Mouse (Mus musculus): Measurements from ENCODE around the gene Hoxb8. TPM values are rescaled to one million over a fixed set of nuclear protein-coding genes. Genes with fewer than 3 reads are reported as not detected.
A peak's percentile ranks its signal among the peaks of the same experiment; 100 is the strongest.

Hoxb8 gene
- polyA plus RNA-seq, 1 experiment from 2014 or later = 0.63 TPM

GRCm38 (mm10) chr11:96255111-96255995, 26.4 kb upstream of the Hoxb8 start:
- no peaks in the 10 kb centered on the region for H3K4me1 ChIP-seq (ENCODE audit: control insufficient read depth, insufficient read depth, low read length)
- H3K9ac ChIP-seq (replicated peaks; ENCODE audit: low read length) = no peak overlapping the region
- no peak for DNase-seq (ENCODE audit: low spot score)
- H3K4me3 ChIP-seq (ENCODE audit: low read depth, low read length) = no peak overlapping the region
- no peak overlapping the region for H3K27ac ChIP-seq (replicated peaks; ENCODE audit: low read depth, low read length)
- no peaks in the 10 kb centered on the region for H3K9me3 ChIP-seq (replicated peaks; ENCODE audit: control insufficient read depth, low read length)
- H3K4me2 ChIP-seq (ENCODE audit: low read depth, low read length) = no peak overlapping the region
- ATAC-seq (replicated peaks; ENCODE audit: insufficient number of reproducible peaks, low FRiP score, low TSS enrichment, low read depth) = no peak
- no peaks in the 10 kb centered on the region for H3K36me3 ChIP-seq (replicated peaks; ENCODE audit: control insufficient read depth, insufficient read depth, low read depth, low read length)
- H3K27me3 ChIP-seq (ENCODE audit: control insufficient read depth, insufficient read depth, low read length) = peaks cover 99% of the 10 kb centered on the region
- WGBS = 1% methylated on average over 39 of the region's 39 CpGs

- no peak for DNase-seq (ENCODE audit: low spot score)
Observed at GRCm38 (mm10) chr11:96255996-96256445, 25.7 kb upstream of the Hoxb8 start.

GRCm38 (mm10) chr11:96257141-96257540, 24.6 kb upstream of the Hoxb8 start:
- DNase-seq (ENCODE audit: low spot score) (no peak), ATAC-seq (replicated peaks; ENCODE audit: insufficient number of reproducible peaks, low FRiP score, low TSS enrichment, low read depth) (no peak)
- Histone ChIP-seq H3K27ac (replicated peaks; ENCODE audit: low read depth, low read length) (no peak overlapping the region), H3K9ac (replicated peaks; ENCODE audit: low read length) (no peak overlapping the region), H3K4me2 (ENCODE audit: low read depth, low read length) (no peak overlapping the region), H3K27me3 (ENCODE audit: control insufficient read depth, insufficient read depth, low read length) (peaks cover 100% of the 10 kb centered on the region), H3K9me3 (replicated peaks; ENCODE audit: control insufficient read depth, low read length) (no peaks in the 10 kb centered on the region), H3K36me3 (replicated peaks; ENCODE audit: control insufficient read depth, insufficient read depth, low read depth, low read length) (no peaks in the 10 kb centered on the region), H3K4me1 (ENCODE audit: control insufficient read depth, insufficient read depth, low read length) (no peaks in the 10 kb centered on the region), H3K4me3 (ENCODE audit: low read depth, low read length) (no peak overlapping the region)
- 24% methylated on average over 2 of the region's 2 CpGs for WGBS

More at GRCm38 (mm10) chr11:96255996-96256445, 25.7 kb upstream of the Hoxb8 start:
- Histone ChIP-seq H3K4me2 (ENCODE audit: low read depth, low read length) (no peak overlapping the region), H3K9me3 (replicated peaks; ENCODE audit: control insufficient read depth, low read length) (no peaks in the 10 kb centered on the region), H3K4me3 (ENCODE audit: low read depth, low read length) (no peak overlapping the region), H3K27ac (replicated peaks; ENCODE audit: low read depth, low read length) (no peak overlapping the region), H3K9ac (replicated peaks; ENCODE audit: low read length) (no peak overlapping the region), H3K4me1 (ENCODE audit: control insufficient read depth, insufficient read depth, low read length) (no peaks in the 10 kb centered on the region), H3K27me3 (ENCODE audit: control insufficient read depth, insufficient read depth, low read length) (peaks cover 99% of the 10 kb centered on the region), H3K36me3 (replicated peaks; ENCODE audit: control insufficient read depth, insufficient read depth, low read depth, low read length) (no peaks in the 10 kb centered on the region)
- ATAC-seq (replicated peaks; ENCODE audit: insufficient number of reproducible peaks, low FRiP score, low TSS enrichment, low read depth) = no peak
- WGBS = 4% methylated on average over 14 of the region's 14 CpGs

GRCm38 (mm10) chr11:96259038-96259437, 22.7 kb upstream of the Hoxb8 start:
- Histone ChIP-seq H3K4me2 (ENCODE audit: low read depth, low read length) (no peak overlapping the region), H3K4me3 (ENCODE audit: low read depth, low read length) (no peak overlapping the region), H3K36me3 (replicated peaks; ENCODE audit: control insufficient read depth, insufficient read depth, low read depth, low read length) (no peaks in the 10 kb centered on the region), H3K27me3 (ENCODE audit: control insufficient read depth, insufficient read depth, low read length) (peaks cover 100% of the 10 kb centered on the region), H3K9ac (replicated peaks; ENCODE audit: low read length) (no peak overlapping the region), H3K27ac (replicated peaks; ENCODE audit: low read depth, low read length) (no peak overlapping the region), H3K4me1 (ENCODE audit: control insufficient read depth, insufficient read depth, low read length) (no peaks in the 10 kb centered on the region), H3K9me3 (replicated peaks; ENCODE audit: control insufficient read depth, low read length) (no peaks in the 10 kb centered on the region)
- no peak for ATAC-seq (replicated peaks; ENCODE audit: insufficient number of reproducible peaks, low FRiP score, low TSS enrichment, low read depth)
- DNase-seq (ENCODE audit: low spot score) = no peak
- 4% methylated on average over 2 of the region's 2 CpGs for WGBS

GRCm38 (mm10) chr11:96259511-96259910, 22.2 kb upstream of the Hoxb8 start:
- DNase-seq (ENCODE audit: low spot score) (no peak), ATAC-seq (replicated peaks; ENCODE audit: insufficient number of reproducible peaks, low FRiP score, low TSS enrichment, low read depth) (no peak)
- WGBS = 6% methylated on average over 1 of the region's 1 CpGs
- H3K4me2 ChIP-seq (ENCODE audit: low read depth, low read length) = no peak overlapping the region
- H3K36me3 ChIP-seq (replicated peaks; ENCODE audit: control insufficient read depth, insufficient read depth, low read depth, low read length) = no peaks in the 10 kb centered on the region
- no peaks in the 10 kb centered on the region for H3K9me3 ChIP-seq (replicated peaks; ENCODE audit: control insufficient read depth, low read length)
- no peak overlapping the region for H3K27ac ChIP-seq (replicated peaks; ENCODE audit: low read depth, low read length)
- H3K9ac ChIP-seq (replicated peaks; ENCODE audit: low read length) = no peak overlapping the region
- peaks cover 100% of the 10 kb centered on the region for H3K27me3 ChIP-seq (ENCODE audit: control insufficient read depth, insufficient read depth, low read length)
- H3K4me3 ChIP-seq (ENCODE audit: low read depth, low read length) = no peak overlapping the region
- H3K4me1 ChIP-seq (ENCODE audit: control insufficient read depth, insufficient read depth, low read length) = no peaks in the 10 kb centered on the region

GRCm38 (mm10) chr11:96260310-96260970, 21.3 kb upstream of the Hoxb8 start:
- under 1% methylated on average over 23 of the region's 23 CpGs for WGBS
- H3K4me1 ChIP-seq (ENCODE audit: control insufficient read depth, insufficient read depth, low read length) = no peaks in the 10 kb centered on the region

GRCm38 (mm10) chr11:96261323-96261890, 20.3 kb upstream of the Hoxb8 start:
- ATAC-seq (replicated peaks; ENCODE audit: insufficient number of reproducible peaks, low FRiP score, low TSS enrichment, low read depth) (no peak), DNase-seq (ENCODE audit: low spot score) (peak; percentile 79)
- H3K4me2 ChIP-seq (ENCODE audit: low read depth, low read length) = no peak overlapping the region
- H3K27me3 ChIP-seq (ENCODE audit: control insufficient read depth, insufficient read depth, low read length) = peaks cover 99% of the 10 kb centered on the region
- H3K27ac ChIP-seq (replicated peaks; ENCODE audit: low read depth, low read length) = no peak overlapping the region
- no peak overlapping the region for H3K4me3 ChIP-seq (ENCODE audit: low read depth, low read length)
- no peaks in the 10 kb centered on the region for H3K36me3 ChIP-seq (replicated peaks; ENCODE audit: control insufficient read depth, insufficient read depth, low read depth, low read length)
- H3K4me1 ChIP-seq (ENCODE audit: control insufficient read depth, insufficient read depth, low read length) = no peaks in the 10 kb centered on the region
- no peak overlapping the region for H3K9ac ChIP-seq (replicated peaks; ENCODE audit: low read length)
- no peaks in the 10 kb centered on the region for H3K9me3 ChIP-seq (replicated peaks; ENCODE audit: control insufficient read depth, low read length)
- 2% methylated on average over 24 of the region's 24 CpGs for WGBS

More at GRCm38 (mm10) chr11:96260310-96260970, 21.3 kb upstream of the Hoxb8 start:
- Histone ChIP-seq H3K4me3 (ENCODE audit: low read depth, low read length) (no peak overlapping the region), H3K36me3 (replicated peaks; ENCODE audit: control insufficient read depth, insufficient read depth, low read depth, low read length) (no peaks in the 10 kb centered on the region), H3K27me3 (ENCODE audit: control insufficient read depth, insufficient read depth, low read length) (peaks cover 99% of the 10 kb centered on the region), H3K9me3 (replicated peaks; ENCODE audit: control insufficient read depth, low read length) (no peaks in the 10 kb centered on the region), H3K9ac (replicated peaks; ENCODE audit: low read length) (no peak overlapping the region), H3K4me2 (ENCODE audit: low read depth, low read length) (no peak overlapping the region), H3K27ac (replicated peaks; ENCODE audit: low read depth, low read length) (no peak overlapping the region)
- ATAC-seq (replicated peaks; ENCODE audit: insufficient number of reproducible peaks, low FRiP score, low TSS enrichment, low read depth) (no peak), DNase-seq (ENCODE audit: low spot score) (peak; percentile 10)

All from embryonic facial prominence, embryonic 11.5 days (tissue).